Mouse (Mus musculus): ENCODE data around the gene Hist4h4. TPM values are rescaled to one million over a fixed set of nuclear protein-coding genes. Genes with fewer than 3 reads are reported as not detected.
A peak's percentile ranks its signal among the peaks of the same experiment; 100 is the strongest.

Gene Hist4h4
- total and polyA plus RNA-seq, 2 experiments from 2014 or later = 0.32 to 58.4 TPM

DNA sequence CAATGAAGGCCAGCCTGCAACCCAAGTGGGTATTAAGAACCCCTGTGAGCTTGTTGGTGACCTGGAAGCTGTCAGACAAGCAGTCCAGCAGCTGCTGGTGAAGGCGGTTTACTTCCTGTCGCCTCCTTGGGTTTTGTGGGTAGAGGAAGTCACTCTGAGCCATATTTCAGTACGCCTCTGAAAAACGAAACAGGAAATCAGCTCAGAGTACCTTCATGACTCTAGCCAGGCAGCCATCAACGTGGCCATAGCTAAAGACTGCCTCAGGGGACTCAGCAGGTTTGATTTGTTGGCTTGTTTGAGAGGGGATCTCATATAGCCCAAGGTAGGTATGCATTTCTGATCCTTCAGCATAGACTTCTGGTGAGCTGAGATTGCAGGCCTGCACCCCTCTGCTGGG is 27.5 kb upstream of the Hist4h4 start:
- Histone ChIP-seq H3K27ac (ENCODE audit: low read depth, low read length) (no peak overlapping the region), H3K4me3 (ENCODE audit: low read depth, low read length) (no peak overlapping the region)

DNA sequence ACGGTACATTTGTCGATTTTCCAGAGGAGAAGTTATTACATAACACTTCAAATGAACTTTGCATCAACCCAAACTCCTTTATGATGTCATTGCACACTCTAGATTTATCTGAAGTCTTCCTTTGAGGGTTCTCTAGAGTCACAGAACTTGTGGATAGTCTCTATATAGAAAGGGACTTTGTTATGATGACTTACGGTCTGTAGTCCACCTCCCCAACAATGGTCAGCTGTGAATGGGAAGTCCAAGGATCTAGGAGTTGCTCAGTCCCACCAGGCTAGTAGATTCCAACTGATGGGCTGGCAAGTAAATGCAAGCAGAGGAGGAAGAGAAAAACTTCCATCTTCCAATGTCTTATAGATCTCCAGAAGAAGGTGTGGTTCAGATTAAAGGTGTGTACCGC is 24.5 kb upstream of the Hist4h4 start:
- Histone ChIP-seq H3K9ac (replicated peaks; ENCODE audit: low read length, poor library complexity, severe bottlenecking) (peak overlapping the region; percentile 50; the same call in 1 of the 2 replicates), H3K27me3 (ENCODE audit: insufficient read depth, low read length) (peaks cover 6% of the 10 kb centered on the region; the same call in 1 of the 2 replicates), H3K4me1 (ENCODE audit: insufficient read depth, low read length) (peaks cover 4% of the 10 kb centered on the region; the same call in 1 of the 2 replicates), H3K4me2 (ENCODE audit: low read depth, low read length, poor library complexity, severe bottlenecking) (peak overlapping the region; percentile 55), H3K27ac (ENCODE audit: low read depth, low read length) (peak overlapping the region; percentile 82), H3K36me3 (ENCODE audit: insufficient read depth, low read length) (peaks cover 11% of the 10 kb centered on the region; the same call in 1 of the 2 replicates), H3K9me3 (ENCODE audit: low read length) (no peaks in the 10 kb centered on the region), H3K4me3 (ENCODE audit: low read depth, low read length) (peak overlapping the region; percentile 100)
- WGBS = 36% methylated on average over 4 of the region's 4 CpGs
- ATAC-seq (ENCODE audit: low FRiP score) = no peak
- TF ChIP-seq CTCF (IDR thresholded peaks at IDR 0.05) = no peak
- no peak for DNase-seq (ENCODE audit: low spot score)

More for the DNA sequence above, 27.5 kb upstream of the Hist4h4 start:
- H3K4me1 ChIP-seq (ENCODE audit: insufficient read depth, low read length) = peaks cover 4% of the 10 kb centered on the region; the same call in 1 of the 2 replicates
- H3K27me3 ChIP-seq (ENCODE audit: insufficient read depth, low read length) = peaks cover 6% of the 10 kb centered on the region; the same call in 1 of the 2 replicates
- ATAC-seq (ENCODE audit: low FRiP score) (no peak), DNase-seq (ENCODE audit: low spot score) (no peak)
- 70% methylated on average over 5 of the region's 5 CpGs for WGBS
- no peak overlapping the region for H3K4me2 ChIP-seq (ENCODE audit: low read depth, low read length, poor library complexity, severe bottlenecking)
- no peaks in the 10 kb centered on the region for H3K36me3 ChIP-seq (ENCODE audit: insufficient read depth, low read length)
- no peaks in the 10 kb centered on the region for H3K9me3 ChIP-seq (ENCODE audit: low read length)
- no peak for TF ChIP-seq CTCF (IDR thresholded peaks at IDR 0.05)
- H3K9ac ChIP-seq (replicated peaks; ENCODE audit: low read length, poor library complexity, severe bottlenecking) = no peak overlapping the region

DNA sequence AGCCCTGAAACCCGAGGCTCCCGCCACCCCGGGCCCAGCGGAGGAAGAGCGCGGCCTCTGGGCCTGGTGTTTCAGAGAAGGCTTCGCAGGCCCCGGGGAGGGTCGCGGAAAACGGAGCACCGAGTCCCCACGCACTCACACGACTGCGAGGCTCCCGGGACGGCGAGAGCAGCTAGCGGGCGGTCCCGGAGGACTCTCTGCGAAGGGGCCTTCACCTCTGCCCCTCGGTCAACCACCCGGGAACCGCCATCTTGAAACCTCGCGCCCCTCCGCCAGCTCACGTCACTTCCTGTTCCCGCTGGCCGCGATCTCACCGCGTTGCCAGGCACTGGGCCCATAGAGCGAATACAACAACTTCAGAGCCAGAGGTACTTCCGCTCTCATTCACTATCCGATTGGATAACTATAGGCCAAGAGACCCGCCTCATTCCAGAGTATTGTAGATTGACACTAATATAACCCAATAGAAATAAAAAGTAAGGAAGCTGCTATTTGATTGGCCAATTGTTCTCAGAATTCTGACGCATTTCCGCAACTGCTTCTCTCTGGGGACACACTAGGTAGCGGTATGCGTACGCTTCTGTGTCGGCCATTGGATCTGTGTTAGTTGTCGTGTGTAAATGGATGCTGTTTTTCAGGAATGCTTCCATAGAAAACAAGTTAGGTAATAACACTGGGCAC is 23.8 kb upstream of the Hist4h4 start, which contains the start of gene Wbp11:
Gene Wbp11 (minus strand): TSS at position 353 of the 681 bp plus-strand sequence.
- peaks cover 6% of the 10 kb centered on the region; the same call in 1 of the 2 replicates for H3K27me3 ChIP-seq (ENCODE audit: insufficient read depth, low read length)
- under 1% methylated on average over 44 of the region's 45 CpGs for WGBS
- H3K4me2 ChIP-seq (ENCODE audit: low read depth, low read length, poor library complexity, severe bottlenecking) = peak within 1 kb of the TSS; percentile 59
- peak within 1 kb of the TSS; percentile 100 for H3K4me3 ChIP-seq (ENCODE audit: low read depth, low read length)
- no peaks in the 10 kb centered on the region for H3K9me3 ChIP-seq (ENCODE audit: low read length)
- DNase-seq (ENCODE audit: low spot score) (peak; percentile 99), ATAC-seq (ENCODE audit: low FRiP score) (peak; percentile 100)
- peaks cover 12% of the 10 kb centered on the region for H3K36me3 ChIP-seq (ENCODE audit: insufficient read depth, low read length)
- peak; percentile 59 for TF ChIP-seq CTCF (IDR thresholded peaks at IDR 0.05)
- peaks cover 4% of the 10 kb centered on the region; the same call in 1 of the 2 replicates for H3K4me1 ChIP-seq (ENCODE audit: insufficient read depth, low read length)
- peak within 1 kb of the TSS; percentile 83 for H3K27ac ChIP-seq (ENCODE audit: low read depth, low read length)
- peak within 1 kb of the TSS; percentile 98 for H3K9ac ChIP-seq (replicated peaks; ENCODE audit: low read length, poor library complexity, severe bottlenecking)

DNA sequence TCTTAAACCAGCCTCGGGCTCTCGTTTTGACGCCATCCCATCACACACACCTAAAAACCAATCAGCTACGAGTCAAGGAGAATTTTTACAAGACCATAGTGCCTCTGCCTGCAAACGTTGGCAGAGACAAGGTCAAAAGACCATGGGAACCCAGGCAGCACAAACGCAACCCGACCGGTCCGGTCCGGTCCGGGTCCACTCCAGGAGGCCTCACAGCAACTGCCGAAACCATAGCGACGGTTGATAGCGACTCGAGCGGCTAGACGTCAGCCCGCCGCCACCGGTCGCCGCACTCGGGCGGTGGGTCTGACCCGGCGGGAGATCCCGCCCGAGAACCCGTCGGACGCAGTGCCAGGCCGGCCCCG is 23.3 kb upstream of the Hist4h4 start, which contains the start of gene BC049715:
Gene BC049715 (plus strand): TSS at position 111 of the 365 bp plus-strand sequence.
- Histone ChIP-seq H3K9me3 (ENCODE audit: low read length) (no peaks in the 10 kb centered on the region), H3K4me2 (ENCODE audit: low read depth, low read length, poor library complexity, severe bottlenecking) (peak within 1 kb of the TSS; percentile 59), H3K4me1 (ENCODE audit: insufficient read depth, low read length) (peaks cover 4% of the 10 kb centered on the region; the same call in 1 of the 2 replicates), H3K27me3 (ENCODE audit: insufficient read depth, low read length) (peaks cover 6% of the 10 kb centered on the region; the same call in 1 of the 2 replicates), H3K36me3 (ENCODE audit: insufficient read depth, low read length) (peaks cover 17% of the 10 kb centered on the region), H3K4me3 (ENCODE audit: low read depth, low read length) (peak within 1 kb of the TSS; percentile 100), H3K9ac (replicated peaks; ENCODE audit: low read length, poor library complexity, severe bottlenecking) (peak within 1 kb of the TSS; percentile 98), H3K27ac (ENCODE audit: low read depth, low read length) (peak within 1 kb of the TSS; percentile 83)
- no peak; the same call in 1 of the 2 replicates for ATAC-seq (ENCODE audit: low FRiP score)
- WGBS = under 1% methylated on average over 34 of the region's 34 CpGs
- no peak for TF ChIP-seq CTCF (IDR thresholded peaks at IDR 0.05)
- peak; percentile 32 for DNase-seq (ENCODE audit: low spot score)

DNA sequence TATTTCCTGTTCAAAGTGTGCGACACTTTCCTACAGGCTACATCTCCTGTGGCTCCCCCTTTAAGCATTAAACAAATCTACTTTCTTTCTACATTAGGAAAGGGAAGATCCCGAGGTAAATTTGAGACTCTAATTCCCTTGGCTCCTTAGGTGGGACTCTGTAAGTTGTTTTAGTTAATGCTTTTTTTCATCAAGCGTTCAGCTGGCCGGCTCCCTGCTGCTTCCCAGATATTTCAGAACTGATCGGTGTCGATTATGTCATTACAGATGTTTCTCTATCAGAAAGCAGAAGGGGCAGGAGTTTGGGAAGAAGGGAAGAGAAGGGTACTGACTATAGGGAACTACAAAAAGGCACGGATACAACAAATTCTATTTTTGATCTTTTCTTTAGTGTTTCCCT is 22.9 kb upstream of the Hist4h4 start:
- Histone ChIP-seq H3K9me3 (ENCODE audit: low read length) (no peaks in the 10 kb centered on the region), H3K27me3 (ENCODE audit: insufficient read depth, low read length) (peaks cover 6% of the 10 kb centered on the region; the same call in 1 of the 2 replicates), H3K4me2 (ENCODE audit: low read depth, low read length, poor library complexity, severe bottlenecking) (peak overlapping the region; percentile 59), H3K4me1 (ENCODE audit: insufficient read depth, low read length) (peaks cover 4% of the 10 kb centered on the region; the same call in 1 of the 2 replicates), H3K36me3 (ENCODE audit: insufficient read depth, low read length) (peaks cover 20% of the 10 kb centered on the region), H3K4me3 (ENCODE audit: low read depth, low read length) (peak overlapping the region; percentile 100), H3K27ac (ENCODE audit: low read depth, low read length) (peak overlapping the region; percentile 83; the same call in 1 of the 2 replicates), H3K9ac (replicated peaks; ENCODE audit: low read length, poor library complexity, severe bottlenecking) (peak overlapping the region; percentile 98)
- ATAC-seq (ENCODE audit: low FRiP score) (no peak), DNase-seq (ENCODE audit: low spot score) (no peak)
- 16% methylated on average over 7 of the region's 7 CpGs for WGBS
- no peak for TF ChIP-seq CTCF (IDR thresholded peaks at IDR 0.05)

DNA sequence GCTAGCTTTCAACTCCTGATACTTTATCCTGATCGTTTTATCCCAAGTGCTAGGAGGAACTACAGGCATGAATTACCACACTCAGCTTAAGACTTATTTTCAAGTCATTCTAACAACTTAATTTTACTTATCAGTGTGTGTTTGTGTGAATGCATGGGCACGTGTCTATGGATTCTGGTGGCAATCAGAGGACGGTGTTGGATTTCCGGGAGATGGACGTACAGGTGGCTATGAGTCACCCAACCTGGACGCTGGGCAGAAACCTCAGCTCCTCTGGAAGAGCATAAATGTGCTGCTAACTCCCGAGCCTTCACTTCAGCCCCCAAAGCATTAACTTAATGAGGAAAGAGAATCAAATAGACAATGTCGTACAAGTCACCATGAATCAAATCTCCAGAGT is 20.8 kb upstream of the Hist4h4 start:
- H3K4me3 ChIP-seq (ENCODE audit: low read depth, low read length) = no peak overlapping the region
- H3K4me2 ChIP-seq (ENCODE audit: low read depth, low read length, poor library complexity, severe bottlenecking) = no peak overlapping the region
- H3K27ac ChIP-seq (ENCODE audit: low read depth, low read length) = no peak overlapping the region
- no peak for DNase-seq (ENCODE audit: low spot score)
- H3K9me3 ChIP-seq (ENCODE audit: low read length) = no peaks in the 10 kb centered on the region
- WGBS = 95% methylated on average over 8 of the region's 8 CpGs
- H3K27me3 ChIP-seq (ENCODE audit: insufficient read depth, low read length) = no peaks in the 10 kb centered on the region
- no peak overlapping the region for H3K9ac ChIP-seq (replicated peaks; ENCODE audit: low read length, poor library complexity, severe bottlenecking)
- no peak for ATAC-seq (ENCODE audit: low FRiP score)
- H3K4me1 ChIP-seq (ENCODE audit: insufficient read depth, low read length) = peaks cover 4% of the 10 kb centered on the region; the same call in 1 of the 2 replicates
- H3K36me3 ChIP-seq (ENCODE audit: insufficient read depth, low read length) = peaks cover 41% of the 10 kb centered on the region
- no peak for TF ChIP-seq CTCF (IDR thresholded peaks at IDR 0.05)
